Mouse (Mus musculus) stomach, adult 2 months (tissue): ENCODE results near the gene Gm7075. TPM values are rescaled to one million over a fixed set of nuclear protein-coding genes. Genes with fewer than 3 reads are reported as not detected.

ENCODE experiments used
- polyA plus RNA-seq: library from polyadenylated mRNA; depleted of rRNA; stranded (reverse); fragments of >200 nt; gene quantifications from 2 replicates; pipeline ENCODE4 v1.2.3, GENCODE M21; 2012; rRNA removed

Gm7075 gene
- not detected in 2 replicates for polyA plus RNA-seq

GRCm38 (mm10) chr10:63421739-63422735 is at the start of gene Gm7075:
TSS of gene Gm7075 (minus strand) at chr10:63421789.

GRCm38 (mm10) chr10:63429785-63430305 is 8.3 kb upstream of the Gm7075 start, which contains the start of gene Ctnna3:
TSS of gene Ctnna3 (plus strand) at chr10:63430098.

GRCm38 (mm10) chr10:63382372-63383279 is 39.0 kb downstream of the Gm7075 start, which contains the start of gene Dnajc12:
TSS of gene Dnajc12 (plus strand) at chr10:63382443.

GRCm38 (mm10) chr10:63381498-63382280 is 39.9 kb downstream of the Gm7075 start, which contains the start of gene Sirt1:
TSS of gene Sirt1 (minus strand) at chr10:63381704.

Other genes with a start within 250 kb of the Gm7075 start
- gene Mypn, start 217.8 kb downstream of the Gm7075 start, polyA plus RNA-seq: 0.26 and 0.55 TPM in 2 replicates
- 2.4 and 3.6 TPM in 2 replicates for gene Herc4, start 178.0 kb downstream of the Gm7075 start, polyA plus RNA-seq
- gene Sirt1, start 40.1 kb downstream of the Gm7075 start, polyA plus RNA-seq: 0.26 and 0.38 TPM in 2 replicates
- gene Dnajc12, start 39.3 kb downstream of the Gm7075 start, polyA plus RNA-seq: 0.29 and 0.44 TPM in 2 replicates
- gene Ctnna3, start 8.3 kb upstream of the Gm7075 start, polyA plus RNA-seq: not detected in 2 replicates